Mouse (Mus musculus): ENCODE measurements around the gene Ltbp1. TPM values are rescaled to one million over a fixed set of nuclear protein-coding genes. Genes with fewer than 3 reads are reported as not detected.

Ltbp1 gene
- polyA plus RNA-seq, 1 experiment from 2014 or later, result 4.2 TPM

GRCm38 (mm10) chr17:74976167-74976985 is 29.0 kb upstream of the Ltbp1 start:
- no peak for ATAC-seq (replicated peaks; ENCODE audit: low FRiP score)
- Histone ChIP-seq H3K4me1 (replicated peaks; ENCODE audit: control insufficient read depth, insufficient read depth, low read length) (no peaks in the 10 kb centered on the region), H3K27me3 (ENCODE audit: control insufficient read depth, insufficient read depth, low read length) (no peaks in the 10 kb centered on the region), H3K9me3 (ENCODE audit: control insufficient read depth, low read length) (no peaks in the 10 kb centered on the region), H3K9ac (ENCODE audit: low read length) (no peak overlapping the region), H3K4me3 (ENCODE audit: low read depth, low read length) (no peak overlapping the region), H3K27ac (ENCODE audit: low read depth, low read length) (no peak overlapping the region), H3K4me2 (ENCODE audit: low read depth, low read length, severe bottlenecking) (no peak overlapping the region), H3K36me3 (ENCODE audit: control insufficient read depth, insufficient read depth, low read length) (no peaks in the 10 kb centered on the region)
- no peak for DNase-seq (ENCODE audit: low spot score)
- 76% methylated on average over 8 of the region's 8 CpGs for WGBS

GRCm38 (mm10) chr17:74979767-74980166 is 25.6 kb upstream of the Ltbp1 start:
- no peak for ATAC-seq (replicated peaks; ENCODE audit: low FRiP score)
- no peak overlapping the region for H3K9ac ChIP-seq (ENCODE audit: low read length)
- H3K9me3 ChIP-seq (ENCODE audit: control insufficient read depth, low read length), result no peaks in the 10 kb centered on the region
- no peaks in the 10 kb centered on the region for H3K4me1 ChIP-seq (replicated peaks; ENCODE audit: control insufficient read depth, insufficient read depth, low read length)
- no peak overlapping the region for H3K4me3 ChIP-seq (ENCODE audit: low read depth, low read length)
- H3K27me3 ChIP-seq (ENCODE audit: control insufficient read depth, insufficient read depth, low read length), result no peaks in the 10 kb centered on the region
- no peaks in the 10 kb centered on the region for H3K36me3 ChIP-seq (ENCODE audit: control insufficient read depth, insufficient read depth, low read length)
- H3K4me2 ChIP-seq (ENCODE audit: low read depth, low read length, severe bottlenecking), result no peak overlapping the region
- no peak for DNase-seq (ENCODE audit: low spot score)
- no peak overlapping the region for H3K27ac ChIP-seq (ENCODE audit: low read depth, low read length)
- 87% methylated on average over 8 of the region's 8 CpGs for WGBS

- Histone ChIP-seq H3K27me3 (ENCODE audit: control insufficient read depth, insufficient read depth, low read length) (no peaks in the 10 kb centered on the region), H3K9me3 (ENCODE audit: control insufficient read depth, low read length) (no peaks in the 10 kb centered on the region), H3K4me2 (ENCODE audit: low read depth, low read length, severe bottlenecking) (no peak overlapping the region), H3K9ac (ENCODE audit: low read length) (no peak overlapping the region), H3K4me1 (replicated peaks; ENCODE audit: control insufficient read depth, insufficient read depth, low read length) (no peaks in the 10 kb centered on the region), H3K4me3 (ENCODE audit: low read depth, low read length) (no peak overlapping the region), H3K27ac (ENCODE audit: low read depth, low read length) (no peak overlapping the region), H3K36me3 (ENCODE audit: control insufficient read depth, insufficient read depth, low read length) (no peaks in the 10 kb centered on the region)
- DNase-seq (ENCODE audit: low spot score) (no peak), ATAC-seq (replicated peaks; ENCODE audit: low FRiP score) (no peak)
- WGBS, result 82% methylated on average over 5 of the region's 5 CpGs
These were observed 23.7 kb upstream of the Ltbp1 start for GRCm38 (mm10) chr17:74981703-74982102.

GRCm38 (mm10) chr17:74982880-74983279 is 22.5 kb upstream of the Ltbp1 start:
- DNase-seq (ENCODE audit: low spot score), result no peak
- WGBS, result 29% methylated on average over 1 of the region's 1 CpGs
- no peaks in the 10 kb centered on the region for H3K9me3 ChIP-seq (ENCODE audit: control insufficient read depth, low read length)
- no peak overlapping the region for H3K4me2 ChIP-seq (ENCODE audit: low read depth, low read length, severe bottlenecking)
- H3K27me3 ChIP-seq (ENCODE audit: control insufficient read depth, insufficient read depth, low read length), result no peaks in the 10 kb centered on the region
- no peak overlapping the region for H3K4me3 ChIP-seq (ENCODE audit: low read depth, low read length)
- no peaks in the 10 kb centered on the region for H3K4me1 ChIP-seq (replicated peaks; ENCODE audit: control insufficient read depth, insufficient read depth, low read length)
- ATAC-seq (replicated peaks; ENCODE audit: low FRiP score), result no peak
- no peak overlapping the region for H3K9ac ChIP-seq (ENCODE audit: low read length)
- no peaks in the 10 kb centered on the region for H3K36me3 ChIP-seq (ENCODE audit: control insufficient read depth, insufficient read depth, low read length)
- H3K27ac ChIP-seq (ENCODE audit: low read depth, low read length), result no peak overlapping the region

- no peaks in the 10 kb centered on the region for H3K36me3 ChIP-seq (ENCODE audit: control insufficient read depth, insufficient read depth, low read length)
- no peaks in the 10 kb centered on the region for H3K4me1 ChIP-seq (replicated peaks; ENCODE audit: control insufficient read depth, insufficient read depth, low read length)
- 86% methylated on average over 1 of the region's 1 CpGs for whole genome bisulfite sequencing
- no peak overlapping the region for H3K4me2 ChIP-seq (ENCODE audit: low read depth, low read length, severe bottlenecking)
- no peaks in the 10 kb centered on the region for H3K9me3 ChIP-seq (ENCODE audit: control insufficient read depth, low read length)
- H3K4me3 ChIP-seq (ENCODE audit: low read depth, low read length), result no peak overlapping the region
- no peak overlapping the region for H3K27ac ChIP-seq (ENCODE audit: low read depth, low read length)
- DNase-seq (ENCODE audit: low spot score) (no peak), ATAC-seq (replicated peaks; ENCODE audit: low FRiP score) (no peak)
- H3K9ac ChIP-seq (ENCODE audit: low read length), result no peak overlapping the region
- no peaks in the 10 kb centered on the region for H3K27me3 ChIP-seq (ENCODE audit: control insufficient read depth, insufficient read depth, low read length)
These were observed 21.3 kb upstream of the Ltbp1 start for GRCm38 (mm10) chr17:74984071-74984470.

GRCm38 (mm10) chr17:74984681-74985080 is 20.7 kb upstream of the Ltbp1 start:
- H3K4me1 ChIP-seq (replicated peaks; ENCODE audit: control insufficient read depth, insufficient read depth, low read length), result no peaks in the 10 kb centered on the region
- ATAC-seq (replicated peaks; ENCODE audit: low FRiP score) (no peak), DNase-seq (ENCODE audit: low spot score) (no peak)
- no peaks in the 10 kb centered on the region for H3K36me3 ChIP-seq (ENCODE audit: control insufficient read depth, insufficient read depth, low read length)
- no peak overlapping the region for H3K27ac ChIP-seq (ENCODE audit: low read depth, low read length)
- no peak overlapping the region for H3K9ac ChIP-seq (ENCODE audit: low read length)
- H3K9me3 ChIP-seq (ENCODE audit: control insufficient read depth, low read length), result no peaks in the 10 kb centered on the region
- no peak overlapping the region for H3K4me2 ChIP-seq (ENCODE audit: low read depth, low read length, severe bottlenecking)
- H3K4me3 ChIP-seq (ENCODE audit: low read depth, low read length), result no peak overlapping the region
- H3K27me3 ChIP-seq (ENCODE audit: control insufficient read depth, insufficient read depth, low read length), result no peaks in the 10 kb centered on the region

- ATAC-seq (replicated peaks; ENCODE audit: low FRiP score) (no peak), DNase-seq (ENCODE audit: low spot score) (no peak)
- Histone ChIP-seq H3K4me3 (ENCODE audit: low read depth, low read length) (no peak overlapping the region), H3K4me1 (replicated peaks; ENCODE audit: control insufficient read depth, insufficient read depth, low read length) (no peaks in the 10 kb centered on the region), H3K27ac (ENCODE audit: low read depth, low read length) (no peak overlapping the region), H3K27me3 (ENCODE audit: control insufficient read depth, insufficient read depth, low read length) (no peaks in the 10 kb centered on the region), H3K9me3 (ENCODE audit: control insufficient read depth, low read length) (no peaks in the 10 kb centered on the region), H3K36me3 (ENCODE audit: control insufficient read depth, insufficient read depth, low read length) (no peaks in the 10 kb centered on the region), H3K9ac (ENCODE audit: low read length) (no peak overlapping the region), H3K4me2 (ENCODE audit: low read depth, low read length, severe bottlenecking) (no peak overlapping the region)
- WGBS, result 52% methylated on average over 1 of the region's 1 CpGs
These were observed 18.3 kb upstream of the Ltbp1 start for GRCm38 (mm10) chr17:74987067-74987466.

GRCm38 (mm10) chr17:74989691-74990090 is 15.7 kb upstream of the Ltbp1 start:
- 93% methylated on average over 4 of the region's 4 CpGs for WGBS
- H3K4me3 ChIP-seq (ENCODE audit: low read depth, low read length), result no peak overlapping the region
- no peak overlapping the region for H3K27ac ChIP-seq (ENCODE audit: low read depth, low read length)
- no peaks in the 10 kb centered on the region for H3K27me3 ChIP-seq (ENCODE audit: control insufficient read depth, insufficient read depth, low read length)
- peaks cover 3% of the 10 kb centered on the region; the same call in 1 of the 2 replicates for H3K4me1 ChIP-seq (replicated peaks; ENCODE audit: control insufficient read depth, insufficient read depth, low read length)
- no peak overlapping the region for H3K4me2 ChIP-seq (ENCODE audit: low read depth, low read length, severe bottlenecking)
- H3K9me3 ChIP-seq (ENCODE audit: control insufficient read depth, low read length), result no peaks in the 10 kb centered on the region
- ATAC-seq (replicated peaks; ENCODE audit: low FRiP score), result no peak
- no peak overlapping the region for H3K9ac ChIP-seq (ENCODE audit: low read length)
- DNase-seq (ENCODE audit: low spot score), result no peak
- H3K36me3 ChIP-seq (ENCODE audit: control insufficient read depth, insufficient read depth, low read length), result no peaks in the 10 kb centered on the region

- Histone ChIP-seq H3K4me1 (replicated peaks; ENCODE audit: control insufficient read depth, insufficient read depth, low read length) (peaks cover 9% of the 10 kb centered on the region; the same call in 1 of the 2 replicates), H3K4me3 (ENCODE audit: low read depth, low read length) (no peak overlapping the region), H3K27me3 (ENCODE audit: control insufficient read depth, insufficient read depth, low read length) (no peaks in the 10 kb centered on the region), H3K4me2 (ENCODE audit: low read depth, low read length, severe bottlenecking) (no peak overlapping the region), H3K36me3 (ENCODE audit: control insufficient read depth, insufficient read depth, low read length) (no peaks in the 10 kb centered on the region), H3K27ac (ENCODE audit: low read depth, low read length) (no peak overlapping the region), H3K9me3 (ENCODE audit: control insufficient read depth, low read length) (no peaks in the 10 kb centered on the region), H3K9ac (ENCODE audit: low read length) (no peak overlapping the region)
- no peak for DNase-seq (ENCODE audit: low spot score)
- WGBS, result 77% methylated on average over 3 of the region's 3 CpGs
- ATAC-seq (replicated peaks; ENCODE audit: low FRiP score), result no peak
These were observed 14.8 kb upstream of the Ltbp1 start for GRCm38 (mm10) chr17:74990561-74990960.

Data from forebrain, embryonic 11.5 days (tissue).